Mouse (Mus musculus): ENCODE results near the gene Il20ra.
"Not testable (repeated sequence)": the region's sequence is repeated elsewhere in the genome, so short reads cannot be mapped to it uniquely, and the experiment has no call there.

The Il20ra gene

DNA sequence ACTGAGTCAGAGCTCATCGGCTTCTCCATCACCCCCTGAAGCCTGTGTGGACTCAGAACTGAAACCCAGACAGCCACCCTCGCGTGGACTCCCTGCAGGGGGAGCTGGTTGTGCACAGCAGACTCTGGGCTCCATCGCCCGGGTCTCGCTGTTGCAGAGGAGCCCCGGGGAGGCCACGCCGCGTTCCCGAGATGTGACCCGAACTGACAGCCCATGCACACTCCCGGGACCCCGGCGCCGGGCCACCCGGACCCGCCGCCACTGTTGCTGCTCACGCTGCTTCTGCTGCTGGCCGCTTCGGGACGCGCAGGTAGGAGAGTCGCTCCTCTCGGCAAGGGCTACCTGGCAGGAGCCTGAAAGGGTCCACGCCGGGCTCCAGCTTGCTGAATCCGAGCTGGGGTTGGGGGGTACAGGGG, at the start of gene Il20ra:
Gene Il20ra, plus strand, starts transcription at position 150 of the 416 bp plus-strand sequence.
- in situ Hi-C loops (cut with MboI; ENCODE audit: unreplicated experiment in 2 of 2), result loop anchor here (5.0 to 25.0 kb wide), 3 partner anchors 180 to 1225 kb away; no protein-coding TSS in a partner anchor

DNA sequence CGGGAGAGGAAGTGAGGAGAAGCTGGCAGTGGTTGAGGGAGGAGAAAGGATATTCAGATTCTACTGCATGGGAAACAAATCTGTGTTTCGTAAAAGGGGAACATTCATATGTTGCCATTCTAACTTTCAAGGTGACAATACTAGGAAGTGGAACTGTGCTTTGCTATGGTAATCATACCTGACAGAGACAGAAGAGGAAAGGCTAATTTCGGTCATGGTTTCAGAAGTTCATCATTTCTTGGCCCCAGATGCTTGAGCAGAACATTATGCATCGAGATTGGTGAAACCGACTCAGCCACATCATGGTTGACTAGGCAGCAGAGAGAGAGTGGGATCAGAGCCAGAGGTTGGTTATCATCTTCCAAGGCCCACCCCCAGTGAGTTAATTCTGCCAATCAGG, 43.4 kb upstream of the Il20ra start:
- in situ Hi-C loops (cut with MboI; ENCODE audit: unreplicated experiment in 2 of 2), result no loop called here

DNA sequence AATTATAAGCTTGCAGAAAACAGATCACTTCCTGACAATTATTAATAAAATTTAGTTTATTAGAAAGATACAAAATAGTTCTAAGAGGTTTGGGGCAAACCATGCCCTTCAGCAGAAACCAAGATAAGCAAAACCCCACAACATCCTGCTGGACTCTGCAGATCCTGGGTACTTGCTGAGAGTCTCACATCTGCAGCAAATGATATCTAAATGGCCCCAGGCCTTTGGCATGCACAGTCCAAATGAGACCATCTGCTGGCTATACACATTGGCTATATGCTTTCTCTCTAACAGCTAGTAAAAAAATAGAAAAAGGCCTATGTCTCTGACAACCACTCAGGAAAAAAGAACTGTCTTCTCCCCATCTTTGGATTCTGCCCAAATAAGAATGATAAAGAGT, 40.4 kb upstream of the Il20ra start:
- in situ Hi-C loops (cut with MboI; ENCODE audit: unreplicated experiment in 2 of 2), result no loop called here

- in situ Hi-C loops (cut with MboI; ENCODE audit: unreplicated experiment in 2 of 2), result no loop called here
Measured at GRCm38 (mm10) chr10:19673146-19673545, 39.2 kb upstream of the Il20ra start.

- in situ Hi-C loops (cut with MboI; ENCODE audit: unreplicated experiment in 2 of 2), result no loop called here
Measured at GRCm38 (mm10) chr10:19687686-19688085, 24.7 kb upstream of the Il20ra start.

GRCm38 (mm10) chr10:19691287-19691686, 21.1 kb upstream of the Il20ra start:
- in situ Hi-C loops (cut with MboI; ENCODE audit: unreplicated experiment in 2 of 2), result loop anchor here (5.0 to 10.0 kb wide), 6 partner anchors 89 to 854 kb away; partner anchors contain the start of gene Tnfaip3 (in 1 of the 2)

DNA sequence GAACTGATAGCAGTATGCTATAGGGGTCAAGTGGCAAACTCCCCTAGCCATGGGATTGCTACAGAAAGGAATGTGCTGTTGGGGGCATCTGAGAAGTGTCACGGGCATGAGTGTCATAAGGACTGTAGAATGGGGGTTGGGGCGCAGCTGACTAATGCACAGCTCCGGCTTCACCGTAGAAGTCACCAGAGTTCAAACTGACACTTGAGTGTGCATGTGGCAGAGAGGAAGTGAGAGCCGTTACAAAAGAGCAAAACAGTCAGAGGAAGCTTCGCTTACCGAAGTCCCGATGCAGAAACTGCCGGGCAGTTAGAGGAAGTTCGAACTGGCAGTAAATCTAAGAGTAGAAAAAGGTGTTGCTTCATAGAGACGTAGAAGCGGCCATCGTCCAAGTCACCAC, 20.6 kb upstream of the Il20ra start:
- in situ Hi-C loops (cut with MboI; ENCODE audit: unreplicated experiment in 2 of 2), result loop anchor here (5.0 to 10.0 kb wide), 6 partner anchors 89 to 854 kb away; partner anchors contain the start of gene Tnfaip3 (in 1 of the 2)

DNA sequence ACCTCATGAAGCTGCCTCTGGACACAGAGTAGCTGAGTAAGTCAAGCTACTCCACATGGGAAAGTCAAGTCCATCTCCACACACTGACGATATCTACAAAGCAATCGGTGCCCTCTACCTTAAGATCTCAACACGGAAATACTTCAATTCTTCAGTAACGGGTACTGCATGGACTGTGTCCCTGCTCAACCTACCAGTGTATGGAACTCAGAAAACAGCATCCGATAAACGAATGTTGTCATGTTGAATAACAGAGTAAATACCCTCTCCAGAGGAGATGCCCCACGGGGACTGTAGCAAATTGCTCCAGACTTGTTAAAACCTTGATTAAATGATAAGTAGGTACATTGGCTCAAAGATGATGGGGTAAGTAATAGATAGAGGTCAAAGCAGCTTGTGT, 20.0 kb upstream of the Il20ra start:
- in situ Hi-C loops (cut with MboI; ENCODE audit: unreplicated experiment in 2 of 2), result loop anchor here (5.0 to 10.0 kb wide), 6 partner anchors 90 to 855 kb away; partner anchors contain the start of gene Tnfaip3 (in 1 of the 2)

DNA sequence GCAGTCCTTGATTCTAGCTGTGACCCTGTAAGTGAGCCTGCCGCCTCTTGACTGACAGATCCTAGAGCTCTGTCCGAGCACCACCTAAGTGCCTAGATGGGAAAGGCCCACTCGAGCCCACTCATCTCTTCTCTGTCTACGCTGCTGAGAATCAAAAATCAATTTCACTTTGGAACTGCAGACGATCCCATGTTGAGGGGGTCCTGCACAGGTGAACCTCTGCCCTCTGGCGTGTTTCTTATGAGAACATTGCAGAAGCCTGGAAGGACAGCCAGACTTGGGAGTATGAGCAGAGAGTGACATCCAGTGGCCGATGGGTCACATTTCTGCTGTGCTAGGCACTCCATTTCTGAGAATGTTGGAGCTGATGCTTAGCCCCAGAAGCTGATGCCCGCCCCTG, 19.4 kb upstream of the Il20ra start:
- in situ Hi-C loops (cut with MboI; ENCODE audit: unreplicated experiment in 2 of 2), result loop anchor here (5.0 to 10.0 kb wide), 6 partner anchors 91 to 856 kb away; partner anchors contain the start of gene Tnfaip3 (in 1 of the 2)

- in situ Hi-C loops (cut with MboI; ENCODE audit: unreplicated experiment in 2 of 2), result loop anchor here (5.0 to 10.0 kb wide), 6 partner anchors 91 to 856 kb away; partner anchors contain the start of gene Tnfaip3 (in 1 of the 2)
Measured at GRCm38 (mm10) chr10:19693629-19694028, 18.7 kb upstream of the Il20ra start.

- in situ Hi-C loops (cut with MboI; ENCODE audit: unreplicated experiment in 2 of 2), result loop anchor here in 1 of 2 experiments (10.0 kb wide), 1 partner anchor 685 kb away; the partner anchor contains the start of gene Tnfaip3
Measured at GRCm38 (mm10) chr10:19699331-19699730, 13.0 kb upstream of the Il20ra start.

GRCm38 (mm10) chr10:19704445-19704844, 7.9 kb upstream of the Il20ra start:
- in situ Hi-C loops (cut with MboI; ENCODE audit: unreplicated experiment in 2 of 2), result loop anchor here (10.0 to 25.0 kb wide), 2 partner anchors 110 to 1233 kb away; no protein-coding TSS in a partner anchor

DNA sequence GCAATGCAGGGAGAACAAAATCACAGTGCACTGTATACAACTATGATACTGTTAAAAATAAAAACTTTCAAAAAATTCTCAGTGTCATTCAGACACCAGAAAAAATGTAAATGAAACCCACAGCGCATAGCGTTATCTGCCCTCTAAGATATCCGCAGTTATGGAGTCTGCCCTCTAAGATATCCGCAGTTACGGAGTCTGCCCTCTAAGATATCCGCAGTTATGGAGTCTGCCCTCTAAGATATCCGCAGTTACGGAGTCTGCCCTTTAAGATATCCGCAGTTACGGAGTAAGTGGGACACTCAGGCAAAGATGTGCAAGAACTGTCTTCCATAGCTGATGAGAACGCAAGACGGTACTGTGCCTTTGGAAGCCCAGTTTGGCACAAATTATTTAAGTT, 4.6 kb upstream of the Il20ra start:
- in situ Hi-C loops (cut with MboI; ENCODE audit: unreplicated experiment in 2 of 2), result loop anchor here (5.0 to 25.0 kb wide), 5 partner anchors 100 to 1230 kb away; no protein-coding TSS in a partner anchor

- in situ Hi-C loops (cut with MboI; ENCODE audit: unreplicated experiment in 2 of 2), result loop anchor here (5.0 to 25.0 kb wide), 5 partner anchors 99 to 1229 kb away; no protein-coding TSS in a partner anchor
Measured at GRCm38 (mm10) chr10:19708277-19709070, 3.9 kb upstream of the Il20ra start.

- in situ Hi-C loops (cut with MboI; ENCODE audit: unreplicated experiment in 2 of 2), result loop anchor here (5.0 to 25.0 kb wide), 3 partner anchors 181 to 1226 kb away; no protein-coding TSS in a partner anchor
Measured at GRCm38 (mm10) chr10:19711020-19711419, 1.4 kb upstream of the Il20ra start.

DNA sequence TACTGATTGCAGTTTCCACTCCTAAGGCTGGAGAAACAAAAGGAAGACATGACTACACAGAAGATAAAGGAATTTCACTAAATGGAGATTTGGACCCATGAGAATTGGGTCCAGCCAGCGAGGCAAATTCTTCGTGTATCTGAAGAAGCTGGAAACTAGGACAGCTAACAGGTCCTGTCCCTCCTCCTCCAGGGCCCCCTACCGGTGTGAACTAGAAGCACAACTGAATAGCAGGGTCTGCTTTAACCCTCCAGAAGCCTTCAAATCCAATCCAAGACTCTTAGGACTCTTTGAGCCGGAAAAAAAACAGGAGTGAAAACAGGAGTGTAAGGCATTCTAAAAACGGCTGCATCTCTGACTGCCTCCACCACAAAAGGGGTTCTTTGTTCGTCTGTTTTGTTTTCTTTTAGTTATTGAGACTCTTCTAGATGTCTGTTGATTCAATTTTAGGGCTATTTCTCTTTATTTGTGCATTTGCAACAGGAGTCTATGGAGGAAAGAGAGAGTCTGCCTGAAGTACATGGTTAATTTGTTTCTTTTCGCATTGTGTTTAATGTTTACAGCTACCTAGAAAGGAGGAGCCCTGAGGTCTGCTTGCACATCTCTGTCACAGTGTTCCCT, 709 bp upstream of the Il20ra start:
- in situ Hi-C loops (cut with MboI; ENCODE audit: unreplicated experiment in 2 of 2), result loop anchor here (5.0 to 25.0 kb wide), 3 partner anchors 181 to 1226 kb away; no protein-coding TSS in a partner anchor

DNA sequence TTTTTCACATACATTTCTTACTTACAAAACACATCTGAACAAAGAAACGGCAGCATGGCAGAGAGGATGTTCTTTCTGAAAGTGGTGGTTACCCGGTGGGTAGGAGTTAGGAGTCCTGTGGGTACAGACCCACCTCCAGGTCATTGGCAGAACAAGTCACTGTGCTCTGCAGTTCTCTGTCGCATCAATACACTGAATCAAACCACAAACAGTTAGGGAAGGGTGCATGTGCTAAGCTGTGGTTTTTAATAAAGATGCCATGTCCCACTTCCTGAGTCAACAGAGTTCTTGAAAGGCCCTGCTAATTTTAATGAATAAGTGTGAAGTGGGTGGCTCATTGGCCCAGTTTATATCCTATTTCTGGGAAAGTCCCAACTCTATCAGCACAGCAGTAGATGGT, 6.3 kb downstream of the Il20ra start:
- in situ Hi-C loops (cut with MboI; ENCODE audit: unreplicated experiment in 2 of 2), result loop anchor here in 1 of 2 experiments (25.0 kb wide), 1 partner anchor 1219 kb away; no protein-coding TSS in a partner anchor

DNA sequence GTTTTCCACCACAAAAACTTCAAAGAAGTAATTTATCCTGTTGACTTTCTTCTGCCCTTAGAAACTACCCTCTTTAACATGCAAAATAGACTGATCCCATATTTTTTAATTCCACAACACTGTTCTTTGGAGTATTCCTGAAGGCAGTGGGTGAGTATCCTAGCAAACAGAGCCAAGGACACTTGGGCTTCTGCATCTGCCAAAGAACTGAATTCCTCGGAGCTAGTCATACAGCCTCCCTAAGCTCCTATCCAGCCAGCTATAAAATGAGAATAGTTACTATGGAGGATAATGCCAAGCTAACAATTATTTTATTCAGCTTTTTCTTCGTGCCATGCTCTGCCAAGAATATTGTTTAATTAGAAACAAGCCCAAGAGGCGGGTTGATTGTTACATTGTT, 9.9 kb downstream of the Il20ra start:
- in situ Hi-C loops (cut with MboI; ENCODE audit: unreplicated experiment in 2 of 2), result loop anchor here in 1 of 2 experiments (25.0 kb wide), 1 partner anchor 1215 kb away; no protein-coding TSS in a partner anchor

- in situ Hi-C loops (cut with MboI; ENCODE audit: unreplicated experiment in 2 of 2), result loop anchor here in 1 of 2 experiments (25.0 kb wide), 1 partner anchor 1213 kb away; no protein-coding TSS in a partner anchor
Measured at GRCm38 (mm10) chr10:19724158-19724832, 11.9 kb downstream of the Il20ra start.

DNA sequence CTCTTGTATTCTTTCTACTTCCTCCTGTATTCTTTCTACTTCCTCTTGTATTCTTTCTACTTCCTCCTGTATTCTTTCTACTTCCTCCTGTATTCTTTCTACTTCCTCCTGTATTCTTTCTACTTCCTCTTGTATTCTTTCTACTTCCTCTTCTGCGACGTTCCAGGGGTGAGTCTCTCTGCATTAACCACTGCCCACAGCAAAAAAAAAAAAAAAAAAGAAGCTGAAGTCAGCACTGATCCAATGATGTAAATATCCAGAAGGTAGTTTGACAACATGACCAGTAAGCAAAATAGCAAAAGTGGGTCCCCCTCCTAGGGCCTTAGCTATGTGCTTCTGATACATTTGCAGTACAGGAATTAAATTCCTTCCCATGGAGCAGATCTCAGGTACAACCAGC, 26.1 kb downstream of the Il20ra start:
- in situ Hi-C loops (cut with MboI; ENCODE audit: unreplicated experiment in 2 of 2), result not testable (repeated sequence)
